Mouse (Mus musculus): ENCODE results near the gene Zfp607b. TPM values are rescaled to one million over a fixed set of nuclear protein-coding genes. Genes with fewer than 3 reads are reported as not detected.

Zfp607b gene
- under 1 TPM; 0.69 to 0.85 TPM for total RNA-seq (2021)
- long read RNA-seq, experiment 1, full-length matches to known transcripts, result 1 of 1 reads
- long read RNA-seq, experiment 1, partial matches to known transcripts, result 0 of 1 reads
- long read RNA-seq, experiment 1, other reads (novel, unspliced or antisense), result 0 of 1 reads
- long read RNA-seq, experiment 2, result 0 reads

DNA sequence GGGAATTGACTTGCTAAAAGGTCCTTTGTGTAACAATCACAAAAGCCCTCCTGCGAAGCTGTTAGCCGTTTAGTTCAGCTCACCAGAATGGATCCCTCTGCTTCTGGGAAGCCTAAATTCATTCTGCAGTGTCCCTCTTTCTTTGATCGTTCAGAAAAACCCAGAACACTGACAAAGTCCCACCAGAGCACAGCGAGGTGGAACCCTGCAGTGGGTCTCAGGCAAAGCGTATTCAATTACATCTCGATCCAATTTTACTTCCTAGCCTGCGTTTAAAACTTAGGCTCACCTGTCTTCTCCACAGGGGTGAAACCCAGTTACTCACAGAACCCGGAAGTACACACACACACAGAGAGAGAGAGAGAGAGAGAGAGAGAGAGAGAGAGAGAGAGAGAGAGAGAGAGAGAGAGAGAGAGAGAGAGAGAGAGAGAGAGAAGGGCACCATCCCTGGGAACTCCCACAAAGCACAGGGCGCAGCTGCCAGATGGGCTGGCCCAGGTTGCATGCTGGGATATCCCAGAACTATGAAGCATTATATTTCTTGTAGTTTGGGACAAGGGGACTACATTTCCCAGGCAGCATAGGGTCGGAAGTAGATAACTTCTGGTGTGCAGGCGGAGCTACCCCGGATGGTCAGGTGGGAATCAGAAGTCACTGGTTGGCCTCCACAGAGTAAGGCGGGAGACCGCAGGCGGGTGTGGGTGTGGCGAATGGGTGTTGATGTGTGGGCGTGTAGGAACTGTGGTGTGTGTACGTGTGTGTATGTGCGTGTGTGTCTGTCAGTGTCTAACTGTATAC, at the start of gene Zfp607b:
Gene Zfp607b, plus strand, starts transcription at position 526 of the 798 bp plus-strand sequence.
- DNase-seq, result peak; percentile 94 to 98

DNA sequence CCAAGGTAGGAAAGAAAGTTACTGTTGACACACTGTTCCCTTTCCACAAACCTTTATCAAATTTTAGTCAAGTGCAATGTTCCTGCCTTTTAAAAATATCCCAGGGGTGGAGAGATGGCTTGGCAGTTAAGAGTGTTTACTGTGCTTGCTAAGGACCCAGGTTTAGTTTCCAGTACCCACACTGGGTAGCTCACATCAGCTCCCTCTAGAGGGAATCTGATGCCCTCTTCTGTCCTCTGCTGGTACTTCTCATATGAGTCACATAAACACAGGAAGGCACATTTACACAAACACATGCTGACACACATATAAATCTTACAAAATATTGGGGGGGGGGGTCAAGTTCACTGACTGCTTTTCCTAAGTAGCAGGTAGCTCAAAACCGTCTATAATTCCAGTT, 44.7 kb upstream of the Zfp607b start:
- DNase-seq, result no peak

DNA sequence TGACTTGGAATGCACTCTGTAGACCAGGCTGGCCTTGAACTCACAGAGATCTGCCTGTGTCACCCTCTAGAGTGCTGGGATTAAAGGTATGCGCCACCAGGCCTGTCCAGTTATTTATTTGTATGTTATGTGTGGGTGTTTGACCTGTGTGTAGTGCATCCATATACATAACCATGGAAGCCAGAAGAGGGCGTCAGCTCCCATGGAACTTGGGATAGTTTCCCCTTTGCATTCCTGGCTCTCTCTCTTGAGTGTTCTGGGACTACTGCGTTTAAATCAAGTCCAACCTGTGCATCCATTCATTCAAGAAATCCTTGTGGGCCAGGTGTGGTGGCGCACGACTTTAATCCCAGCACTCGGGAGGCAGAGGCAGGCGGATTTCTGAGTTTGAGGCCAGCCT, 42.6 kb upstream of the Zfp607b start:
- DNase-seq, result no peak

DNA sequence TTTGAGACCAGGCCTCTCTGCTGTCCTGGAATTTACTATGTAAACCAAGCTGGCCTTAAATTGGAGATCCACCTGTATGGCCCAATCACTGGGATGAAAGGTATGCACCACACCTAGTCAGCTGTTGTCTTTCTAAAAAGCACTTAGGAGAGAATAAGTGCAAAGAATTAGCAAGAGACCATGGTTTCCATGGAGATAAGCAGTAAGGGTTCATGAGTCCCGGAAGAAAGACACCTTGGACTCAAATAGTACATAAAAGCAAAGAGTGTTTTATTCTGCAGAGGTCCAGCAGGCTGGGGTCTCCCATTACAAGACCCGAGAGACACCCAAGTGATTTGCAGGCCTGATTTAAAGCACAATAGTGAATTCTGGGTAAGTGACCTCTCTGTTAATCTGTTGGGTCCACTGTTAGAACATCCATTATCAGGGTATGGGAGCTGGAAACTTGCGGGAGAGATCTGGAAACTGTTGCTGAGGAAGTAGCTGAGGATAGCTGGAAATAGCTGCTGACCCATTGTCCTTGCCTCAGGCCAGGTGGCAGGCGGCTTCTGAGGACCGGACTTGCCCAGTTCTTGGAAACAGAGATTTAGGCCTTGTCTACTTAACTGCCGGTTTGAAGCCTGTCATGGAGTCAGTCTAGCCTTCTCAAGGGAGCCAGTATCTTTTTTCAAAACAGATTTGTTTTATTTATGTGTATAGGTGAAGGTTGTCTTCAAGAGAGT, 41.7 kb upstream of the Zfp607b start:
- DNase-seq, result no peak

DNA sequence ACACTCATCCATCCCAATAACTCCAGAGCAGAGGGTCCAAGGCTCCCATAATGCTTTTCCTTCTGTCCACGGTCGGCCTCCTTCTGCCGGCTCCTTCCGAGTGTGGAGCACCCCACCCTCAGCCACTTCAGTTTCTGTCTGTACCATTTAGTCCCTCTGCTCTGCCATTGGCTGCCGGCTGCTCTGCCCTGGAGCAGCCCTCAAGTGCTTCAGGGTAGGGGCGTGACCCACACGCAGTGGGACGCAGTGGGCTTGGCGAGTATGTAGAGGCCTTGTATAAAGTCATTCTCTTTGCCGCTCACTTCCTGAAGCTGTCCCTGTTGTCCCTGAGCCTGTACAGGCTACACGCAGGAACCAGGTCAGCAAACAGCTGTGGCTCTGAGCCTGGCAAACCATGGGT, 39.4 kb upstream of the Zfp607b start:
- no peak for DNase-seq

DNA sequence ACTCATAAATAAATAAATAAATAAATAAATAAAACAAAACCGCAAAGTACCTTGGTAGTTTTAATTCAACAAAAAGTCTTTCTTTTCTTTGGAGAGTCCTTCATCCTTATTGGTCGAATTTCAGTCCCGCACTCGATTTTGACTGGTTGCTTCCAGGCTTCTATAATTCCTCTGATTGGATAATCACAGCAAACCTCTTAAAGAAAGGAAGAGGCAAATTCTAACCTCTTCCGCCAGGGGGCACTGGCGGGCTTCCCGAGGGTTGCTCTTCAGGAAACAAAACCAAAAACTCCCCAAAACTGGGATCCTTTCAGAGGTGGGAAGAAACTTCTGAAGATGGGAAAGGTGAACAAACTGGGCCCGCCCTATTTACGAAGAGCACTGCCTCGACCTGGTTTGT, 38.2 kb upstream of the Zfp607b start:
- DNase-seq, result peak; percentile 61 to 84

DNA sequence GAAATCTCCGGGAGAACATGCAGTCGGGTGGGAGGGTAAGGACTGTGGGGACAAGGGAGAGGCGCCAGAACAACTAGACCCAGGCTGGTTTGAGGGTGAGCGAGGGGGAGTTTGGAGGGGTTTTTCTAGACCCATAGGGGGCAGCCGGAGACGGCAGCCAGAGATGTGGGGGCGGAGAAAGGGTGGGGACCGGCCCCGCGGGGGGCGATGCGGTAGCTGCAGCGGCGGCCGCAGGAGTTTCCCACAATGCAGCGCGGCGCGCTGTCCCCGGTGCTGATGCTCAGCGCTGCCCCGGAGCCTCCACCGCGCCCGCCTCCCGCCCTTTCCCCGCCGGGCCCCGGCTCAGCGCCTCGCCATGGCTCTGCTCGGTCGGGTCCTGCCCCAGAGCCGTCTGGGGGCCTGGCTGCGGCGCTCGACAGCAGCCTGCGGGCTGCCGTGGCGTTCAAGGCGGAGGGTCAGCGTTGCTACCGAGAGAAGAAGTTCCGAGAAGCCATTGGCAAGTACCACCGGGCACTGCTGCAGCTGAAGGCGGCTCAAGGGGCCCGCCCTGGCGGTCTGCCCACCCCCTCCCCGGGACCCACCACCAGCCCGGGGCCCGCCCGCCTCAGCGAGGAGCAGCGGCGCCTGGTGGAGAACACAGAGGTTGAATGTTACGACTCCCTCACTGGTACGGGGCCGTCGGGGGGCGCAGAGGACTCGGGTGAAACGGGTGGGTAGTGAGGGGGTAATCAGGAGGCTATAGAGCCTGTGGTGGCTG, 35.3 kb upstream of the Zfp607b start, which contains the start of gene Ttc9b:
Gene Ttc9b, plus strand, starts transcription at position 235 of the 757 bp plus-strand sequence.
- DNase-seq, result peak in 1 of 2 experiments; percentile 27

DNA sequence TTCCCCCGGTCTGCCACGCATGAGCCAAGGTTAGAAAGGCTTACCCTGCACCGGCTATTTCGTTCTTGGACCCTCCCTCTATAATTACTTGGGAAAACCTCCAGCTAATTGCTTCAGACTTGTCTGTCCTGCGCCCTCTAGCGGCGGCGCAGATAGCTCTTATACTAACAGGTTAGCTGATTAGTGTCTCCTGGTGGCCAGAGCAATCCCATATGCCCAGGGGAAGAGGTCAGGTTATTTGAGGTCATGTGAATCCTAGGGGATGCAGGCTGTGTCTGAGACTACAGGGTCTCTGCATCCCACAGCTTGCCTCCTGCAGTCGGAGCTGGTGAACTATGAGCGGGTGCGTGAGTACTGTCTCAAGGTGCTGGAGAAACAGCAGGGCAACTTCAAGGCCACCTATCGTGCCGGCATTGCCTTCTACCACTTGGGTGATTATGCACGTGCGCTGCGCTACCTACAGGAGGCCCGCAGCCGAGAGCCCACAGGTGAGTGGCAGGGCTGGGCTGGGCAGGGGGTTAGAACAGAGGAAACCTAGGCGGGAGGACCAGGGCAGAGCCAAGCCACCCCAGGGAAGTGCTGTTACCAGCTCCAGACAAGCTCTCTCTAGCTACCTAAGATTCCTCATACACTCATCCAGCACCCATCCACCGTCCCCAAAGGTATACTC, 34.4 kb upstream of the Zfp607b start:
- peak in 1 of 2 experiments; percentile 32 for DNase-seq

DNA sequence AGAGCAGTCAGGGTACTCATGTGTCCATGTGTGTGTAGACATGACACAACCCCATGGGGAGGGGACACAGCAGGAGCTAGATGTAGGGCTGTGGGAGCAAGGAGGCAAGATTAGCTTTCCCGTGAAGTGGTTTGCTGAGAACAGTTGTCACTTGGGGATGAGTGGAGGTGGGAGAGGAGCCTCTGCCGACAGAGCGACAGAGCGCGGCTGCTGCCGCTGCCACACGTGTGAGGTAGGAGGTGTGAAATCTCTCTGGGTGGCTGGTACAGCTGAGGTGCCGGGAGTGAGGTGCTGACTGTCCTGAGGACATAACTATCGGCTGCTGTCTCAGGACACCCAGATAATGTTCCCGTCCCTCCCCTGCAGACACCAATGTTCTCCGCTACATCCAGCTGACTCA, 33.6 kb upstream of the Zfp607b start:
- DNase-seq, result no peak

DNA sequence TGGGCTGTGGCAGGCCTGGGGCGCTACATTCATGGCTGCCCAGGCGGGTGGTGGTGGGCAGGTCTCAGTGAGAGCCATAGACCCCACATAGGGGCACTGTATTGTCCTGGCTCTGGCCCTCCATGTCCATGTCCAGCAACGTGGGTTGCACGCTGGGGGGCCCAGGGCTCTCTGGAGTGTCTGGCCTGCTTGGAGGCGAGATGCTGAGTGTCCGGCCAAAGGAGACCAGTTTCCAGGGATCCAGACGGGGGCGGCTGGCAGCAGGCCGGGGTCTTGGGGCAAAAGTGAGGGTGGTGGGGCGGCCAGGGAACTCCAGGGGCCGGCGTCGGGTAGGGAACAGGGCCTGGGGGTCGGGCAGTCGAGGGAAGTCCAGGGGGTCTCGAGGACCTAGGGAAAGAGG, 32.5 kb upstream of the Zfp607b start:
- DNase-seq, result no peak

DNA sequence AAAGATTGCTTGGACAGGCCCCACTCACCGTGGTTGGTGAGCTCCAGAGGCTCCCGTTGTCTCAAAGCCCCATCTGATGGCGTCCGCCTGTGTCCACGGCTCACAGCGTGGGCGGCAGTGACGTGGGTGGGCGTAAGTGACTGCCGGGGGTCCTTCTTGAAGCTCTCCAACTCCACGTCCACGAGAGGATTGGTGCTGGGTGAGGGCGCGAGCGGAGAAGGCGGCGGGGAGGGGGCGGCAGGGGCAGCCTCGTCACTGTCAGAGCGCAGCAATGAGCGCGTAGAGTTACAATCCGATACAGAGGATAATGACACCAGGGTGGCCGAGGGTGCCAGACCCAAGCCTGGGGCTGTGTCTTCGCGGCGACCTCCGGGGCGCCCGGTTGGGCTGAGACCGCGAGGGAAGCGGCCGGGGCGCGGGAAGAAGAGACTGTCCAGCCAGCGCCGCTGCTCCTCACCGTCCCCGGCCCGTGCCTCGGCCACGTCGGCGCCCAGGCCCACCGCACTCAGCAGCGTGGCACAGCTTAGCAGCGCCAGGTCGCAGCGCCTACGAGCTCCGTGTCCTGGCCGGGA, 31.2 kb upstream of the Zfp607b start:
- DNase-seq, result no peak

DNA sequence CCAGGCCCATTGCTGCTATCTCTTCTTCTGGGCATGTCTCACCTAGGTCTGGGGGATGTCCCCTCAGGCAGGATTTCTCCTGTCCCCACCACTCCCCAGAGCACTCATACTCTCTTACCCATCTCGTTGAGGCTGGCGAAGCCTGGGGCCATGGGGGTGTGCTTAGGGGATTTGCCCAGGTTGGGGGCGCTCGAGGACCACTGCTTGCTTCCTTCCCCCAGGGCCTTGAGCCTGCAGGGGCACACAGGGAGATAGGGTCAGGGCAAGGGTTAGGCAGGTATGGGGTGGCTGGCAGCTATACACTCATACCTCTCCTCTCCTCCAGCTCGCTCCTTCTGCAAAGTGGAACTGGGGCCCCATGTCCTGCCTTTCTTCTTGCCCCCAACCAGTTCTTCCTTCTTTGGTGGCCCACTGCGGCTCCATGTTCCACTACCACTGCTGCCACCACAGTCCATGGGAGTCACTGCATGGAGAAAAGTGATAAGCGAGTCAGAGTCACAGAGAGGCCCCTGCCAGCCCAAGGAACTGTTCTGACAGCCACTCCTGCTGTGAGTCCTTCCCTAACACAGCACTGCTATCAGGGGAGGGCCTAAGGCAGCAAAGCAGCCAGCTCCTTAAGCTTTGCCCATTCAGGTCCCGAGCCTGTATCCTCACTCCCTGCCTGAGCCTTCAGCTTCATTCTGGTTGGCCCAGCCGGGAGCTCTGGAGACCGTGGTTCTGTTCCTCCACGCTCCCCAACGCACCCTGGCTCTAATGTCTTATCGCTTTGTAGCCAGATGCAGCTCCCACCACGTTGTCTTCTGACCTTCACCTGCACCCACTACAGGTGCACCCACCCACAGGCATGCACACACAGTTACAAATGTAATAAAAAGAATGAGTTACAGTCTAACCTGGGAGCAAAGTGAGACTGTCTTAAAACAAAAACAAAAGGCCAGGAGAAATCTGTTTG, 30.2 kb upstream of the Zfp607b start:
- no peak for DNase-seq

DNA sequence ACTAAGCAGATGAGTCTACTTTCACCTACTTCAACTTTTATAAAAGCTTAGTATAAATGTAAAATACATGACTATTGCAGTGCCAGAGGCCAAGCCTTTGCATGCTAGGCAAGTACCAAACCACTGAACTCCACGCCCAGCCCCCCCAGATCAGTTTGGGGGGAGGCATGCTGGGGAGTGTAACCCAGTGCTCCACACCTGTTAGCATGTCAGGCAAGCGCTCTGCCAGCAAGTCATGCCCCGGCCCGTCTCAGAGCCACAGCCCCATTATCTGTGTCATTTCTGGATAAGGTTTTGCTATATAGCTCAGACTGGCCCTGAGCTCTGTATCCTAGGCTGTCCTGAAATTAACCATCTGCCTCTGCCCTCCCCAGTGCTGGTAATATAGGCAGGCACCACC, 27.1 kb upstream of the Zfp607b start:
- DNase-seq, result no peak

DNA sequence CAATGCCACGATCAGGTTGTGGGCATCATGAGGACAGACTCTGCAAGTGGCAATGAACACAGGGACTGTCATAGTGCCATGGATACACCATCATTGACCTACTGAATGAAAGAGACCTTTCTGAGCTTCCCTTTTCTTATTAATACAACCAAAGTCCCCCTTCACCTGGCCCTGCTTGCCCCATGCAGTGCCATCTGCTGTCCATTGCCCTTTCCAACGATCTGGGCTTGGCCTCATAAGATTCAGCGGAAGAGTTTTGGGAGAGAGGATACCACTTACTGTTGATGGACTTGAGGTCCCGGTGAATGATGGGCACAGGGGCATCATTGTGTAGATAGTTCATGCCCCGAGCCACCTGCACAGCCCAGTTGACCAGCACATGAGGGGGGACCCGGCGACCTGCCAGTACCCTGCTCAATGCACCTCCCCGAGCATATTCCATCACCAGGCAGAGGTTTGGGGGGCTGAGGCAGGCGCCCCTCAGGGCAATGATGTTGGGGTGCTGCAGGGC, 16.0 kb upstream of the Zfp607b start:
- DNase-seq, result peak in 1 of 2 experiments; percentile 12

DNA sequence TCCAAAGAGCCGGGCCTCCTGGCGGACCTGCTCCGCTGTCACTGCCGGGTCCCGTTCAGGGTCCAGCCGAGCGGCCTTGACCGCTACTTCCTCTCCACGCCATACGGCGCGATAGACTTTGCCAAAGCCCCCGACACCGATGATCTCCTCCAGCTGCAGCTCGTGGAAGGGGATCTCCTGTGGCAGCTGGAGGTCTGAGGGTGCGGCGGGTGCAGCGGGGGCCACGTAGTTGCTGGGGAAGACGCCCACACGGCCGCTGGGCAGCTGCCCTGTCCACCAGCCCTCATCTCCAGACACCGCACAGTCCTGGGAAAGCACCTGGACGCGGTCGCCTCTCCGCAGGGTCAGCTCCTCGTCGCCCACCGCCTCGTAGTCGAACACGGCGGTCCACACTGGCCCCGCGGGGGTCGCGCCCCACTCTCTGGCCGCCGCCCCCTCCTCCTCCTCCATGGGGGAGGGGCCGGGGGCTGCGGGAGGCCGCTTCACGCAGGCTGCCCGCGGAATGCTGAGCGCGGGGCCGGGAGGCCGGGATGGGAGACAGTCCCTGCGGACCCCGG, 15.5 kb upstream of the Zfp607b start:
- DNase-seq, result peak in 1 of 2 experiments; percentile 20

DNA sequence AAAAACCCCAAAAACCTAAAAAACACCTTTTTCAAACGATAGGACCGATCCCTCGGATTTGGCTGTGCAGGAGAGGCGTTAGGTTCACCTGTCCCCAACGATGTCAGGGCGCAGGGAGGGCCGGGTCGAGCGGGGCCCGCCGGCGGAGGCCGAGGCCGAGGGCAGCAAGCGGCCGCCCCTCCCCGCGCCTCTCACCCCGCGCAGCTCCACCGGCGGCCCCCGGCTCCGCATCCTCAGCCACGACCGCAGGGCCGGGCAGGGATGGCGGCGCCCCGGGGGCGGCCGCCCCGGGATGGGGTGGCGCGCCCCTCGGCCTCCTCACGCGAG, 15.0 kb upstream of the Zfp607b start:
- DNase-seq, result no peak

DNA sequence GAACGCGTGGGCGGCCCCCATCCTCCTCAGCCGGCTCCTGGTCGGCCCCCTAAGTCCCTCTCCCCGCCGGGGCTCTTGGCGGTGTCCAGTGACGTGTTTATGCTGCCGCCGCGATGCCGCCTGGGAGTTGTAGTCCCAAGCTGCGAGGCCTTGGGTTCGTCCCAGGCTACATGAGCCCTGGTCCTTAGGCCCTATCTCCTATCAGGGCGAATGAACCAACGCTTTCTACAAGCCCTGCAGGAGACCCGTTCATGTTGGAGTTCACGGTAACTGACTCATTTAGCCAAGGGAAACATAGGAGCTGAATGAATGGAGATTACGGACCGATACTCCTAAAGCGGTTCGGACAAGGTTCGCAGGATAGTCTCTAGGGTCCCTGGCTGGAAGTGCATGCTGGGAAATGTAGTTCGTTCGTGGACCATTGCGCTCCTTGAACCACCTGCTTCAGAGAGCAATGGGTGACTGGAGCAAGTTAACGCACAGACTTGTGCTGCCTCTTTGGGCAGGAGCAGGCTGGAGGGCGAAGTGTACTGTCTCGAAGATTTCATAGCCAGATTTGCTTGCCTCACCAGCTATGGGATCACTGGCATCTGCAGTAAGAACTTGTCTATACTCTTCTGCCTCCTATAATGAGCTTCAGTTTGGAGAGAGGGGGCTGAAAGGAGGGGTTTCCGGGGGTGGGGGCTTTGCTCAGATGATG, 14.5 kb upstream of the Zfp607b start, which contains the start of gene Map3k10:
Gene Map3k10, minus strand, starts transcription at position 77 of the 700 bp plus-strand sequence.
- DNase-seq, result peak; percentile 95 to 97

DNA sequence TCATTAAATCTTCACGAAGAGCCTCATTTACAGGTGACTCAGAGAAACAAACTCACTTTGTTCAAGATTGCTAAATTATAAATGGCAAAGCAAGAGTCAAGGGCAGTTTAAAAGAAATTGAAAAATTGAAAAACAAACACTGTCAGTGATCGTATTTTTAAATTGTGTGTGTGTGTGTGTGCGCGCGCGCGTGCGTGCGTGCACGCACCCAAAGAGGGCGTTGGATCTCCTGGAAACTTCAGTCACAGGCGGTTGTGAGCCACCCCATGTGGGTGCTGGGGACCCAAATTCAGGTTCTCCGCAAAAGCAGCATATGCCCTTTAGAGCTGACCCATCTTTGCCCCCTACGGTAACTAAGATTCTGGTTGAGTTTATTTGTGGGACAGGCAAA, 13.9 kb upstream of the Zfp607b start:
- DNase-seq, result no peak

DNA sequence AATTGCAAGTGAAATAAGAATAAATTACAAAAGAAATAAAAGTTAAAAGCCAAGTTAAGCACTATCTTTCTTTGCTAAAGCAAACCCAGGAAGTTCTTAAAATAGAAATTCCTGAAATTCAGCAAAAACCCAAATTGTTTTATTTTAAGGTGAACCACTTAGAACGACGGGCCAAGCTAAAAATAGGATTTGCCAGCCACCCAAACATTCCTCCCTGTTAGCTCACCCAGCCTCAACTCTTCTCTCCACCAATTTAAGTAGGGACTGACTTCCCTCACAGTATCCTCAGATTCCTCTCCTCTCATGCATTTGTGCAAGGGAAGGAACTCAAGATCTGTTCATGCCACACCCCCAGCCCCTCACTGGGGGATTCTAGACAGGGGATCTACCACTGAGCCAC, 5.9 kb upstream of the Zfp607b start:
- no peak for DNase-seq
